Mouse (Mus musculus) midbrain, embryonic 14.5 days (tissue): Measurements from ENCODE around the gene Corin. TPM values are rescaled to one million over a fixed set of nuclear protein-coding genes. Genes with fewer than 3 reads are reported as not detected.

Experiments
- ATAC-seq: fragments of 200-750 bp; cut with Nextera tagmentation; 2 replicates; pipeline ENCODE4 v1.8.0; 2017; ENCODE audit warnings: moderate number of reproducible peaks, moderate library complexity; ENCODE audit not compliant: low FRiP score, low TSS enrichment
- DNase-seq: peaks from one replicate; pipeline ENCODE4 v3.0.0-alpha.2; 2015
- H3K27ac ChIP-seq: fragments of 300-500 bp; sonication (generic); replicated peaks from 2 replicates; pipeline ENCODE4 v1.5.1; 2014; ENCODE audit warnings: mild to moderate bottlenecking, low read depth, low read length, moderate library complexity
- H3K27me3 ChIP-seq: fragments of 300-500 bp; sonication (generic); 2 replicates; pipeline ENCODE4 v1.6.1; 2014; ENCODE audit warnings: low read length, control low read depth, mixed read lengths; ENCODE audit not compliant: control insufficient read depth, insufficient read depth
- H3K36me3 ChIP-seq: fragments of 300-500 bp; sonication (generic); 2 replicates; pipeline ENCODE4 v1.6.1; 2014; ENCODE audit warnings: low read length, control low read depth; ENCODE audit not compliant: control insufficient read depth, insufficient read depth
- H3K4me1 ChIP-seq: fragments of 300-500 bp; sonication (generic); 2 replicates; pipeline ENCODE4 v1.6.1; 2014; ENCODE audit warnings: mild to moderate bottlenecking, antibody characterized with exemption, low read length, control low read depth; ENCODE audit not compliant: control insufficient read depth, insufficient read depth
- H3K4me2 ChIP-seq: fragments of 300-500 bp; sonication (generic); 2 replicates; pipeline ENCODE4 v1.6.1; 2014; ENCODE audit warnings: mild to moderate bottlenecking, low read length, moderate library complexity
- H3K4me3 ChIP-seq: fragments of 300-500 bp; sonication (generic); replicated peaks from 2 replicates; pipeline ENCODE4 v1.5.1; 2014; ENCODE audit warnings: low read depth, low read length
- H3K9ac ChIP-seq: fragments of 300-500 bp; sonication (generic); replicated peaks from 2 replicates; pipeline ENCODE4 v1.6.1; 2014; ENCODE audit warnings: mild to moderate bottlenecking, low read length, moderate library complexity
- H3K9me3 ChIP-seq: fragments of 300-500 bp; sonication (generic); 2 replicates; pipeline ENCODE4 v1.6.1; 2016; ENCODE audit warnings: low read length, control low read depth, mixed read lengths; ENCODE audit not compliant: control insufficient read depth
- WGBS: fragments of 180-500 bp; shearing (Covaris S2); extraction: QIAGEN DNeasy Blood & Tissue Kit; methylation state at CpG from one replicate; pipeline ENCODE4 v1.1.7; 2014; 5-methylcytosine and 5-hydroxymethylcytosine counted together
- polyA plus RNA-seq: library from polyadenylated mRNA; unstranded; fragments of >200 nt; fragmentation: Nextera tagmentation; extraction: Ambion mirVana; gene quantifications from 2 replicates; pipeline ENCODE4 v1.2.1, GENCODE M21; 2014

Corin gene
- polyA plus RNA-seq = 1.1 and 1.3 TPM in 2 replicates

- WGBS = 2% methylated on average over 64 of the region's 64 CpGs
- ATAC-seq = peak; percentile 22; the same call in 1 of the 2 replicates
- DNase-seq = peak; percentile 26
Measured at GRCm38 (mm10) chr5:72503531-72504523, at the start of gene Corin. Gene Corin, minus strand, starts transcription at chr5:72504473.

GRCm38 (mm10) chr5:72551209-72551608, 46.9 kb upstream of the Corin start:
- no peak for ATAC-seq
- H3K9ac ChIP-seq = no peak overlapping the region
- no peaks in the 10 kb centered on the region for H3K9me3 ChIP-seq
- H3K27me3 ChIP-seq = no peaks in the 10 kb centered on the region
- WGBS = 96% methylated on average over 3 of the region's 3 CpGs
- H3K4me3 ChIP-seq = no peak overlapping the region
- peaks cover 30% of the 10 kb centered on the region for H3K36me3 ChIP-seq
- DNase-seq = no peak
- no peak overlapping the region for H3K27ac ChIP-seq
- no peak overlapping the region for H3K4me2 ChIP-seq
- H3K4me1 ChIP-seq = no peaks in the 10 kb centered on the region

More at GRCm38 (mm10) chr5:72503531-72504523, at the start of gene Corin:
- Histone ChIP-seq H3K9me3 (no peaks in the 10 kb centered on the region), H3K27me3 (peaks cover 27% of the 10 kb centered on the region), H3K4me3 (peak within 1 kb of the TSS; percentile 21), H3K27ac (no peak within 1 kb of the TSS), H3K36me3 (no peaks in the 10 kb centered on the region), H3K9ac (no peak within 1 kb of the TSS; the same call in 1 of the 2 replicates), H3K4me2 (peak within 1 kb of the TSS; percentile 55), H3K4me1 (0 out of 2 replicates have a peak, but pooled peaks cover 9% of the 10 kb centered on the region)

- no peak overlapping the region for H3K9ac ChIP-seq
- no peak overlapping the region for H3K4me3 ChIP-seq
- no peak for DNase-seq
- no peak for ATAC-seq
- peaks cover 43% of the 10 kb centered on the region for H3K36me3 ChIP-seq
- no peaks in the 10 kb centered on the region for H3K4me1 ChIP-seq
- H3K9me3 ChIP-seq = no peaks in the 10 kb centered on the region
- over 99% methylated on average over 3 of the region's 3 CpGs for WGBS
- no peak overlapping the region for H3K27ac ChIP-seq
- H3K27me3 ChIP-seq = no peaks in the 10 kb centered on the region
- no peak overlapping the region for H3K4me2 ChIP-seq
Measured at GRCm38 (mm10) chr5:72528896-72529295, 24.6 kb upstream of the Corin start.

- Histone ChIP-seq H3K4me3 (no peak overlapping the region), H3K36me3 (peaks cover 34% of the 10 kb centered on the region), H3K4me1 (no peaks in the 10 kb centered on the region), H3K27ac (no peak overlapping the region), H3K9me3 (no peaks in the 10 kb centered on the region), H3K27me3 (no peaks in the 10 kb centered on the region), H3K4me2 (no peak overlapping the region), H3K9ac (no peak overlapping the region)
- ATAC-seq = no peak
- DNase-seq = no peak
- 94% methylated on average over 5 of the region's 5 CpGs for WGBS
Measured at GRCm38 (mm10) chr5:72513808-72514207, 9.5 kb upstream of the Corin start.

GRCm38 (mm10) chr5:72505740-72506139, 1.5 kb upstream of the Corin start:
- H3K4me2 ChIP-seq = no peak overlapping the region
- no peak overlapping the region for H3K9ac ChIP-seq
- peaks cover 27% of the 10 kb centered on the region for H3K27me3 ChIP-seq
- DNase-seq = peak; percentile 70
- no peaks in the 10 kb centered on the region for H3K9me3 ChIP-seq
- 78% methylated on average over 5 of the region's 5 CpGs for WGBS
- 0 out of 2 replicates have a peak, but pooled peaks cover 9% of the 10 kb centered on the region for H3K4me1 ChIP-seq
- no peaks in the 10 kb centered on the region for H3K36me3 ChIP-seq
- H3K4me3 ChIP-seq = no peak overlapping the region
- ATAC-seq = 0 out of 2 replicates have a peak, but pooled peaks have one; percentile 6
- no peak overlapping the region for H3K27ac ChIP-seq

- H3K4me1 ChIP-seq = 0 out of 2 replicates have a peak, but pooled peaks cover 9% of the 10 kb centered on the region
- no peak overlapping the region for H3K4me2 ChIP-seq
- 74% methylated on average over 8 of the region's 8 CpGs for WGBS
- H3K36me3 ChIP-seq = no peaks in the 10 kb centered on the region
- no peak overlapping the region for H3K27ac ChIP-seq
- H3K27me3 ChIP-seq = peaks cover 27% of the 10 kb centered on the region
- DNase-seq (no peak), ATAC-seq (no peak)
- no peaks in the 10 kb centered on the region for H3K9me3 ChIP-seq
- no peak overlapping the region for H3K9ac ChIP-seq
- no peak overlapping the region for H3K4me3 ChIP-seq
Measured at GRCm38 (mm10) chr5:72502778-72503177, 1.5 kb downstream of the Corin start.

- no peak overlapping the region for H3K4me2 ChIP-seq
- 62% methylated on average over 3 of the region's 3 CpGs for WGBS
- H3K4me3 ChIP-seq = no peak overlapping the region
- H3K36me3 ChIP-seq = no peaks in the 10 kb centered on the region
- H3K4me1 ChIP-seq = 0 out of 2 replicates have a peak, but pooled peaks cover 9% of the 10 kb centered on the region
- no peaks in the 10 kb centered on the region for H3K9me3 ChIP-seq
- peaks cover 27% of the 10 kb centered on the region for H3K27me3 ChIP-seq
- no peak for DNase-seq
- ATAC-seq = no peak
- H3K9ac ChIP-seq = no peak overlapping the region
- no peak overlapping the region for H3K27ac ChIP-seq
Measured at GRCm38 (mm10) chr5:72501763-72502162, 2.5 kb downstream of the Corin start.

- WGBS = 78% methylated on average over 10 of the region's 10 CpGs
- no peak for DNase-seq
- Histone ChIP-seq H3K4me3 (no peak overlapping the region), H3K36me3 (no peaks in the 10 kb centered on the region), H3K27me3 (peaks cover 15% of the 10 kb centered on the region), H3K9me3 (no peaks in the 10 kb centered on the region), H3K4me1 (0 out of 2 replicates have a peak, but pooled peaks cover under 1% of the 10 kb centered on the region), H3K4me2 (no peak overlapping the region), H3K27ac (no peak overlapping the region), H3K9ac (no peak overlapping the region)
- ATAC-seq = no peak
Measured at GRCm38 (mm10) chr5:72498271-72498670, 6.0 kb downstream of the Corin start.
